Mouse (Mus musculus) limb, embryonic 15.5 days (tissue): Measurements from ENCODE around the gene Stom. TPM values are rescaled to one million over a fixed set of nuclear protein-coding genes. Genes with fewer than 3 reads are reported as not detected.

Experiments
- ATAC-seq: fragments of 200-750 bp; cut with Nextera tagmentation; 2 replicates; pipeline ENCODE4 v1.8.0; 2017; ENCODE audit warnings: low read depth, moderate TSS enrichment; ENCODE audit not compliant: insufficient number of reproducible peaks, low FRiP score, low TSS enrichment
- H3K27ac ChIP-seq: fragments of 300-500 bp; sonication (generic); 2 replicates; pipeline ENCODE4 v1.5.1; 2015; ENCODE audit warnings: moderate library complexity, mild to moderate bottlenecking, inconsistent platforms
- H3K27me3 ChIP-seq: fragments of 300-500 bp; sonication (generic); 2 replicates; pipeline ENCODE4 v1.6.1; 2015; ENCODE audit warnings: inconsistent platforms
- H3K36me3 ChIP-seq: fragments of 300-500 bp; sonication (generic); 2 replicates; pipeline ENCODE4 v1.6.1; 2015; ENCODE audit warnings: inconsistent platforms
- H3K4me1 ChIP-seq: fragments of 300-500 bp; sonication (generic); 2 replicates; pipeline ENCODE4 v1.6.1; 2015; ENCODE audit warnings: inconsistent platforms
- H3K4me2 ChIP-seq: fragments of 300-500 bp; sonication (generic); 2 replicates; pipeline ENCODE4 v1.6.1; 2015; ENCODE audit warnings: mild to moderate bottlenecking, inconsistent platforms
- H3K4me3 ChIP-seq: fragments of 300-500 bp; sonication (generic); 2 replicates; pipeline ENCODE4 v1.5.1; 2015; ENCODE audit warnings: mild to moderate bottlenecking, inconsistent platforms
- H3K9ac ChIP-seq: fragments of 300-500 bp; sonication (generic); 2 replicates; pipeline ENCODE4 v1.6.1; 2015; ENCODE audit warnings: inconsistent platforms
- H3K9me3 ChIP-seq: fragments of 300-500 bp; sonication (generic); 2 replicates; pipeline ENCODE4 v1.6.1; 2016; ENCODE audit warnings: inconsistent platforms
- WGBS: fragments of 180-500 bp; shearing (Covaris S2); methylation state at CpG from one replicate; pipeline ENCODE4 v1.1.7; 2015; 5-methylcytosine and 5-hydroxymethylcytosine counted together
- polyA plus RNA-seq: library from polyadenylated mRNA; unstranded; fragments of >200 nt; fragmentation: Nextera tagmentation; extraction: Ambion mirVana; gene quantifications from 2 replicates; pipeline ENCODE4 v1.2.1, GENCODE M21; 2015

Gene Stom
- polyA plus RNA-seq, 1 experiment from 2014 or later: 22.2 TPM

- Histone ChIP-seq H3K4me1 (peaks cover 14% of the 10 kb centered on the region), H3K27me3 (peaks cover 15% of the 10 kb centered on the region)
- ATAC-seq: no peak
Observed at GRCm38 (mm10) chr2:35287017-35287620, 49.7 kb downstream of the Stom start.

GRCm38 (mm10) chr2:35285209-35285608 is 51.6 kb downstream of the Stom start:
- Histone ChIP-seq H3K36me3 (peaks cover 25% of the 10 kb centered on the region), H3K4me1 (peaks cover 18% of the 10 kb centered on the region), H3K4me2 (no peak overlapping the region), H3K27ac (no peak overlapping the region), H3K9ac (no peak overlapping the region), H3K4me3 (no peak overlapping the region), H3K27me3 (peaks cover 26% of the 10 kb centered on the region), H3K9me3 (no peaks in the 10 kb centered on the region)
- no peak for ATAC-seq
- WGBS: 68% methylated on average over 5 of the region's 5 CpGs

More at GRCm38 (mm10) chr2:35287017-35287620, 49.7 kb downstream of the Stom start:
- H3K4me3 ChIP-seq: no peak overlapping the region
- H3K9ac ChIP-seq: no peak overlapping the region
- H3K9me3 ChIP-seq: no peaks in the 10 kb centered on the region
- H3K36me3 ChIP-seq: peaks cover 35% of the 10 kb centered on the region
- no peak overlapping the region for H3K4me2 ChIP-seq
- WGBS: 73% methylated on average over 12 of the region's 12 CpGs
- 0 out of 2 replicates have a peak overlapping the region, but pooled peaks have one; percentile 9 for H3K27ac ChIP-seq

- no peak for ATAC-seq
- Histone ChIP-seq H3K27ac (no peak overlapping the region), H3K27me3 (peaks cover 26% of the 10 kb centered on the region), H3K9ac (no peak overlapping the region), H3K4me3 (no peak overlapping the region), H3K36me3 (peaks cover 29% of the 10 kb centered on the region), H3K4me2 (no peak overlapping the region), H3K9me3 (no peaks in the 10 kb centered on the region), H3K4me1 (peaks cover 18% of the 10 kb centered on the region)
- WGBS: 83% methylated on average over 4 of the region's 4 CpGs
Observed at GRCm38 (mm10) chr2:35283997-35284396, 52.8 kb downstream of the Stom start.

- Histone ChIP-seq H3K36me3 (peaks cover 29% of the 10 kb centered on the region), H3K4me1 (peaks cover 24% of the 10 kb centered on the region), H3K9ac (peak overlapping the region; percentile 29), H3K27ac (no peak overlapping the region), H3K4me3 (peak overlapping the region; percentile 40), H3K27me3 (peaks cover 26% of the 10 kb centered on the region), H3K4me2 (peak overlapping the region; percentile 76), H3K9me3 (no peaks in the 10 kb centered on the region)
- ATAC-seq: 0 out of 2 replicates have a peak, but pooled peaks have one; percentile 27
- 2% methylated on average over 32 of the region's 32 CpGs for WGBS
Observed at GRCm38 (mm10) chr2:35282214-35282613, 54.6 kb downstream of the Stom start.

- H3K4me3 ChIP-seq: no peak overlapping the region
- peaks cover 26% of the 10 kb centered on the region for H3K27me3 ChIP-seq
- no peaks in the 10 kb centered on the region for H3K9me3 ChIP-seq
- H3K9ac ChIP-seq: no peak overlapping the region
- no peak for ATAC-seq
- 65% methylated on average over 3 of the region's 3 CpGs for WGBS
- peaks cover 13% of the 10 kb centered on the region; the same call in 1 of the 2 replicates for H3K36me3 ChIP-seq
- H3K4me2 ChIP-seq: no peak overlapping the region
- H3K27ac ChIP-seq: no peak overlapping the region
- H3K4me1 ChIP-seq: peaks cover 28% of the 10 kb centered on the region
Observed at GRCm38 (mm10) chr2:35280001-35280400, 56.8 kb downstream of the Stom start.

GRCm38 (mm10) chr2:35278371-35279210 is 58.2 kb downstream of the Stom start:
- Histone ChIP-seq H3K27me3 (peaks cover 23% of the 10 kb centered on the region), H3K4me2 (no peak overlapping the region), H3K9me3 (no peaks in the 10 kb centered on the region), H3K27ac (no peak overlapping the region), H3K9ac (no peak overlapping the region), H3K4me3 (no peak overlapping the region), H3K4me1 (peaks cover 38% of the 10 kb centered on the region), H3K36me3 (0 out of 2 replicates have a peak, but pooled peaks cover 5% of the 10 kb centered on the region)
- 84% methylated on average over 7 of the region's 7 CpGs for WGBS
- no peak for ATAC-seq

GRCm38 (mm10) chr2:35277686-35278085 is 59.1 kb downstream of the Stom start:
- WGBS: 77% methylated on average over 3 of the region's 3 CpGs
- ATAC-seq: no peak
- Histone ChIP-seq H3K27ac (peak overlapping the region; percentile 17; the same call in 1 of the 2 replicates), H3K27me3 (peaks cover 14% of the 10 kb centered on the region), H3K4me3 (no peak overlapping the region), H3K36me3 (0 out of 2 replicates have a peak, but pooled peaks cover 5% of the 10 kb centered on the region), H3K4me2 (no peak overlapping the region), H3K9me3 (no peaks in the 10 kb centered on the region), H3K4me1 (peaks cover 42% of the 10 kb centered on the region), H3K9ac (no peak overlapping the region)

GRCm38 (mm10) chr2:35273536-35273935 is 63.2 kb downstream of the Stom start:
- 6% methylated on average over 2 of the region's 2 CpGs for WGBS
- no peak overlapping the region for H3K4me3 ChIP-seq
- H3K27ac ChIP-seq: peak overlapping the region; percentile 86
- no peaks in the 10 kb centered on the region for H3K9me3 ChIP-seq
- peak; percentile 75 for ATAC-seq
- 0 out of 2 replicates have a peak overlapping the region, but pooled peaks have one; percentile 3 for H3K4me2 ChIP-seq
- no peaks in the 10 kb centered on the region for H3K27me3 ChIP-seq
- H3K36me3 ChIP-seq: no peaks in the 10 kb centered on the region
- peaks cover 70% of the 10 kb centered on the region for H3K4me1 ChIP-seq
- H3K9ac ChIP-seq: 0 out of 2 replicates have a peak overlapping the region, but pooled peaks have one; percentile 2

- Histone ChIP-seq H3K4me1 (peaks cover 74% of the 10 kb centered on the region), H3K27ac (peak overlapping the region; percentile 86), H3K9ac (no peak overlapping the region), H3K36me3 (no peaks in the 10 kb centered on the region), H3K4me3 (no peak overlapping the region), H3K9me3 (no peaks in the 10 kb centered on the region), H3K4me2 (no peak overlapping the region), H3K27me3 (no peaks in the 10 kb centered on the region)
- 73% methylated on average over 6 of the region's 6 CpGs for WGBS
- no peak for ATAC-seq
Observed at GRCm38 (mm10) chr2:35272881-35273280, 63.9 kb downstream of the Stom start.

GRCm38 (mm10) chr2:35271817-35272216 is 65.0 kb downstream of the Stom start:
- no peak overlapping the region for H3K4me3 ChIP-seq
- H3K9ac ChIP-seq: no peak overlapping the region
- WGBS: 41% methylated on average over 2 of the region's 2 CpGs
- no peak overlapping the region for H3K4me2 ChIP-seq
- no peaks in the 10 kb centered on the region for H3K9me3 ChIP-seq
- no peaks in the 10 kb centered on the region for H3K27me3 ChIP-seq
- no peak for ATAC-seq
- H3K4me1 ChIP-seq: peaks cover 78% of the 10 kb centered on the region
- H3K36me3 ChIP-seq: no peaks in the 10 kb centered on the region
- peak overlapping the region; percentile 76 for H3K27ac ChIP-seq

GRCm38 (mm10) chr2:35270531-35270984 is 66.2 kb downstream of the Stom start:
- no peak overlapping the region; the same call in 1 of the 2 replicates for H3K4me2 ChIP-seq
- H3K4me1 ChIP-seq: peaks cover 85% of the 10 kb centered on the region
- no peak overlapping the region for H3K4me3 ChIP-seq
- H3K9me3 ChIP-seq: no peaks in the 10 kb centered on the region
- WGBS: 14% methylated on average over 10 of the region's 10 CpGs
- peak overlapping the region; percentile 80 for H3K27ac ChIP-seq
- no peaks in the 10 kb centered on the region for H3K36me3 ChIP-seq
- H3K27me3 ChIP-seq: no peaks in the 10 kb centered on the region
- peak; percentile 52 for ATAC-seq
- no peak overlapping the region for H3K9ac ChIP-seq
